Mouse (Mus musculus): ENCODE measurements around the gene Serinc3.
"Not testable (repeated sequence)": the region's sequence is repeated elsewhere in the genome, so short reads cannot be mapped to it uniquely, and the experiment has no call there.

The Serinc3 gene

DNA sequence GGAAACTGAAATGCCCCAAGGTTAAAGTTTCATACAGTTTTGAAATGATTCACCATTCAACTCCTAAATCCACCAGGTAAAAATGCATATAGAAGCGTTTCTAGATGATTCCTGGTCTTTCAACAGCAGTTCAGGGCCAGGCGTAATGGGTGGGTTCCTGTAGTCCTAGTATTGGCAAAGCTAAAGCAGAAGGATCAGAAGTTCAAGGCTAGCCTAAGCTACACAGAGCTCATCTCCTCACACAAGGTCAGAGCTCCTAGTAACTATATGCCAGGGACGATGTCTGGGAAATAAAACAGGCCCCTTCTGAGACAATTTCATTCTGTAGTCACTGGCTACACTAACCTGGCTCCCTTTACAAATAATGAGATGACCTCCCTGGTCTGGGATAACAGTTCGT, 13.7 kb downstream of the Serinc3 start:
- DNase-seq (ENCODE audit: low read depth, low spot score) = no peak

GRCm38 (mm10) chr2:163621401-163621800, 23.5 kb downstream of the Serinc3 start:
- not testable (repeated sequence) for DNase-seq (ENCODE audit: low read depth, low spot score)

GRCm38 (mm10) chr2:163620451-163620850, 24.5 kb downstream of the Serinc3 start:
- no peak for DNase-seq (ENCODE audit: low read depth, low spot score)

- DNase-seq (ENCODE audit: low read depth, low spot score) = peak; percentile 37
These were observed 27.1 kb downstream of the Serinc3 start for GRCm38 (mm10) chr2:163617874-163618273.

DNA sequence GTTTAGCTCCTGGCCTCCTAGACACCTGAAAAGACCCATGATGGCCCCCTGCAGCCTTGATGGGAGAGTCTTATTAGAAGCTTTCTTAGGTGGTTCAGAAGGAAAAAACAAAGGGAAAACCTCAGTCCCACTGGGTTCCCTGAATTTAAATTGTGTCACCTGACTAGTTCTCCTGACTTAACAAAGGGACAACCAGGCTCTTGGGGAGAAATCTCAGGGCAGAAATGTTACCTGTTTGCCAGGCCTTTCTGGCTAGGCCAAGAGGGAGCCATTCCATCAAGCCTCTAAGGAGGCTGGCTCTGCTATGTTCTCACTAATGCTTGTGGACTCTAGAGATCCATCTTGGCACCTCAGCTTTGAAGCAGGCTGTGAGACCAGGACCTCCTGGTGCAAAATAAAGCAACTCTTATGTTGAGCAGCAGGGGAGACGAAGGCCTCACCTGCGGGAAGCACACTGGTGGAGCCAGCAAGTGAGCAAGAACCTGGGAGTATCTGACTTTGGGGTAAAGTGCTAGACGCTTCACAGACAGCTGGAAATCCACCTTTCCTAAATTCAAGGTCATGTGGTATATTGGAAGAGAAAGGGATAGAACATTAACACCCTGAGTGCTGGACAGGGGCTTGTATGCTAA, 27.6 kb downstream of the Serinc3 start:
- peak; percentile 46 for DNase-seq (ENCODE audit: low read depth, low spot score)

GRCm38 (mm10) chr2:163616652-163617227, 28.2 kb downstream of the Serinc3 start:
- peak; percentile 57 for DNase-seq (ENCODE audit: low read depth, low spot score)

GRCm38 (mm10) chr2:163615906-163616651, 28.9 kb downstream of the Serinc3 start:
- peak; percentile 38 for DNase-seq (ENCODE audit: low read depth, low spot score)

DNA sequence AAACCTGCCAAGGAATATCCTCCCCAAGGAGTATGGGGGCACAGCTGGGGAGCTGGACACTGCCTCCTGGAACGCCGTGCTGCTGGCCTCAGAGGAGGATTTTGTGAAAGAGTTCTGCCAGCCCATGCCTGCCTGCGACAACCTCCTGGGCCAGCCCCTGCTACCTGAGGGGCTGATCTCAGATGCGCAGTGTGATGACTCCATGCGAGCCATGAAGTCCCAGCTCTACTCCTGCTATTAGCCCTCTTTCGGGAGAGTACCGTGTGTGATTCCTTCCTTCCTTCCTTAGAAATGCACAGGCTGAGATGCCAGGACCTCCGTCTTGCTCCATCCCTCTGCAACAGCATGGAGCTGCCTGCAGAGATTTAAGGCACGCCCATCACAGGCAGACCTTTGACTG, 29.5 kb downstream of the Serinc3 start:
- no peak for DNase-seq (ENCODE audit: low read depth, low spot score)

DNA sequence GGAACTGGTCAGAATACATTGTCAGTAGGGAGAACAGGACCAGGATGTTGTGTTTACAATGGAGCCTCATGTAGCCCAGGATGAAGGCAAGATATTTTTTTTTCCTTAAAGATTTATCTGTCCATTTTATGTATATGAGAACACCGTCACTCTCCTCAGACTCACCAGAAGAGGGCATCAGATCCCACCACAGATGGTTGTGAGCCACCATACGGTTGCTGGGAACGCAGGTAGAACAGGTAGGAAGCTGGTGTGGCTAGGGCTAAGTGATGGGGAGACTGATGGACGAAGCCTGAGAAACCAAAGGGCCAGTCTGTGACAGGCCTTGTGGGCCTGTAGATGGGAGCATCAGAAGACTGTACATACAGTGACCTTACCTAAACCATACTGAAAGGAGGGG, 30.9 kb downstream of the Serinc3 start:
- DNase-seq (ENCODE audit: low read depth, low spot score) = no peak

DNA sequence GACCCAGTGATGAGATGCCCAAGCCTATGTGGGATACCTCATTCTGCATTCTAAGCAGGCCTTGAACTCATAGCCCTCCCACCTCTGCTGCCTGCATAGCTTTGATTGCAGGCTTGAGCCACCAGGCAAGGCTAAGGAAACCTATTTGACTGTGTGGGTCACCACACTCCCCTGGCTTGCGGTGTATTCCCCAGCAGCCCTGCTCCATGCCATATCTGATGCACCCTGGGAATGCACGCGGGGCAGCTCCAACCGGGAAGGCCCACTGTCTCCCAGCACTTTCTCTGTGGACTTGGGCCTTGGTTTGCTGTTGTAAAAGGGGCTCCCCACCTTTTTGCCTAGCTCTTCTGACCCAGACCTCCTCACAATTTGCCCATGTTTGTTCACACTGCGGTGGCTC, 31.7 kb downstream of the Serinc3 start:
- no peak for DNase-seq (ENCODE audit: low read depth, low spot score)

DNA sequence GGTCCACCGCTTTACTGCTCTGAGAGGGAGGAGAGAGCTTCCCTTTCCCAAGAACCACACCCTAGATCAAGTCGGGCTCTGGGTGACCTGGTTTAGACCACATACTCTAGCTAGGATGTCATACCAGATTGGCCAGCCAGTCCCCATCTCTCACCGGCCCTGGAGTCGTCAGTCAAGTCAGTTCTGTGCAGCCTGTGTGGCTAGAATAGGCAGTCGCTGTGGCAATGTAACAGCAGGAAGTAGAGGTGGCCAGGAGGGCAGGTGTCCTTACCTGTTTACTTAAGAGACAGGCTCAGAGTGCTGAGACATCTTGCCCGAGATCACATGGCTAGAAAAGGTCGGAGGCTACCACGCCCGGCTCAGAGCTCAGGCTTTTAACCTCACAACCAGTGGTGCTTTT, 33.8 kb downstream of the Serinc3 start:
- DNase-seq (ENCODE audit: low read depth, low spot score) = no peak

GRCm38 (mm10) chr2:163609281-163609975, 35.5 kb downstream of the Serinc3 start:
- no peak for DNase-seq (ENCODE audit: low read depth, low spot score)

- no peak for DNase-seq (ENCODE audit: low read depth, low spot score)
These were observed 36.9 kb downstream of the Serinc3 start for GRCm38 (mm10) chr2:163608008-163608407.

DNA sequence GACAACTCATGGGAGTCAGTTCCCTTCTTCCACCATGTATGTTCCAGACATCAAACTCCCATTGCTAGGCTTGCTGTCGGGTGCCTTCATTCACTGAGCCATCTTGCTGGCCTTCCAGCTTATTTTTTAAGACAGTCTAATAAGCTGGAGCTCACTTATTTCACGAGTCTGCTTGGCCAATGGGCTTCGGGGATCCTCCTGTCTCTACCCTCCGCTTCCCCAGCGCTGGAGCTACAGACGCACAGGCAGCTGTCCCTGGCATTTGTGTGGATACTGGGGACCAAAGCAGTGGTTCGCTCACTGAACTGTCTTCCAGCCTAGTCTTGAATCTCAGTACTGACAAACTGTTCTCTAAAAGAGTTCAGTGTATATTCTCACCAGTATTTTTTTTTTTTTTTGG, 38.8 kb downstream of the Serinc3 start:
- no peak for DNase-seq (ENCODE audit: low read depth, low spot score)

- DNase-seq (ENCODE audit: low read depth, low spot score) = peak; percentile 95
These were observed 42.6 kb downstream of the Serinc3 start, which contains the start of gene Ttpal for GRCm38 (mm10) chr2:163602101-163602971. Gene Ttpal, plus strand, starts transcription at chr2:163602314.

- no peak for DNase-seq (ENCODE audit: low read depth, low spot score)
These were observed 43.2 kb downstream of the Serinc3 start for GRCm38 (mm10) chr2:163601712-163602100.

DNA sequence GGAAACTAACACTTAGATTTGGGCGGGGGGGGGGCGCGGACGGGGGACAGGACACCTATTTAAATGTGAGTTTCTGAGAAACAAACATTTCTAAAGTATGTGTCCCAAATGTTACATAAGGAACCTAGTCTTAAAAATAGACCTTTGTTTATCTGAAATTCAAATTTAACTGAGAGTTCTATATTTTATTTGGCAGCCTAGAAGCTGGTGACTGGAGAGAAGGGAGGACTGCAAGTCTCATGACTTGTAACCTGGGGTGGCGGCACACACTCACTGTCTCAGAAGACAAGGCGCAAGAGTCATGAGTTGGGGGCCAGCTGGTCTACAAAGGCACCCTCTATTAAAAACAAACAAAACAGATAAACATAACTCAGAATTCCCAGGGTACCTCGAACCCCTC, 43.9 kb downstream of the Serinc3 start:
- DNase-seq (ENCODE audit: low read depth, low spot score) = no peak

- peak; percentile 85 for DNase-seq (ENCODE audit: low read depth, low spot score)
These were observed 45.7 kb downstream of the Serinc3 start for GRCm38 (mm10) chr2:163599226-163599625.

GRCm38 (mm10) chr2:163597661-163598060, 47.3 kb downstream of the Serinc3 start:
- peak; percentile 85 for DNase-seq (ENCODE audit: low read depth, low spot score)

DNA sequence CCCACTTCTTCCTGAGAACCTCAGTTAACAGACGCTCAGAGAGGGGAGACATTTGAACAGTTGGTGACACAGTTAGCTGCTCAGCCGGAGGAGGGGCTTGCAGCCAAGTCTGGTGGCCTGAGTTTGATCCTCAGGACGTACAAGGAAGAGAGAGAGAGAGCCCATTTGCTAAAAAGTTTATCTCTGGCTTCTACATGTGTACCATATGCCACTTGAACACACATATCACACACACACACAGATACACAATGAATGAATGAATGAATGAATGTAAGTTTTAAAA, 48.1 kb downstream of the Serinc3 start:
- DNase-seq (ENCODE audit: low read depth, low spot score) = no peak

GRCm38 (mm10) chr2:163596057-163596872, 48.7 kb downstream of the Serinc3 start:
- no peak for DNase-seq (ENCODE audit: low read depth, low spot score)
